Mouse (Mus musculus): ENCODE data around the gene Nlrx1. TPM values are rescaled to one million over a fixed set of nuclear protein-coding genes. Genes with fewer than 3 reads are reported as not detected.

Nlrx1 gene
- polyA plus RNA-seq, 1 experiment from 2014 or later, result 1.3 TPM

DNA sequence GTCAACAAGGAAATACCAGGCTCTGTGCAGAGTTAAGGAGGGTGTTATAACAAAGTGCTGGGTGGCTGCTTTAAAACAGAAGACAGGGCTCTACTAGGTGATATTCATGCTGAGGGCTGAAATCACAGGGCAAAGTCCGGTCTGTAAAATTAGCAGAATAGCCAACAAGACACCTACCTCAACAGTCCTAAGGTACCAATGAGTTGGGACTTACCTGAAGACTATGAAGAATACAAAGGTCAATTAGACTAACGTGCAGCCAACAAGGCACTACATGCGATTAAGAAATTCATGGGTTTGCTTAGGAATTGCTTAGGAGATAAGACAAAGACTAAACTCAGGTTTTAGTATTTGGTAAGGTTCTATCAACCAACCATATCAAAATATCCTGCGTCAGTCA, 59.0 kb downstream of the Nlrx1 start:
- POLR2A ChIA-PET, result no interaction called here
- ATAC-seq (no peak), DNase-seq (ENCODE audit: low read depth, low spot score) (no peak)
- in situ Hi-C loops (cut with MboI; ENCODE audit: low pct_unique_long_range_greater_than_20kb), result no loop called here
- no peak for TF ChIP-seq CTCF (IDR thresholded peaks at IDR 0.05)
- no peaks in the 10 kb centered on the region for H3K27me3 ChIP-seq
- CTCF ChIA-PET, result no interaction called here

DNA sequence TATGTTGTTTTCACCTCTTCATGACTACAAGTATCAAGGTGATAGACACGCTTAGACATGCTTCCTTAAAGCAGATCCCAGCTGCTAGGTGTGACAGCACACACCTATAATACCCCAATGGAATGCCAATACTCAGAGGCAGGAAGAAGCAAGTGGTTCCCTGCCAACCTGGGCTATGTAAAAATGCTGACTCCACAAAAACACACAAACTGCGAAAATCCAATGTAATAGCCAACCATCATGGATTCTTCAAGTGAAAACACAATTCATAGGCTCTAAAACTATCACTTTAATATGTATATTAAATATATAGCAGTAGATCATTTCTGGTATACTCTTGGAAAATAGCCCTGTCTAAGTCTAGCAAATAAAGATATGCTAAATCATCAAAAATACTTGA, 60.6 kb downstream of the Nlrx1 start:
- no peaks in the 10 kb centered on the region for H3K27me3 ChIP-seq
- ChIA-PET POLR2A (no interaction called here), CTCF (no interaction called here)
- in situ Hi-C loops (cut with MboI; ENCODE audit: low pct_unique_long_range_greater_than_20kb), result no loop called here
- no peak for TF ChIP-seq CTCF (IDR thresholded peaks at IDR 0.05)
- ATAC-seq, result no peak
- no peak for DNase-seq (ENCODE audit: low read depth, low spot score)

Other genes starting within 250 kb of the Nlrx1 start
- gene Thy1, start 225.2 kb downstream of the Nlrx1 start, polyA plus RNA-seq (2021), result not detected
- gene Usp2, start 201.6 kb downstream of the Nlrx1 start, polyA plus RNA-seq (2021), result 1.7 TPM
- 0.12 TPM for gene Mfrp, start 166.9 kb downstream of the Nlrx1 start, polyA plus RNA-seq (2021)
- gene C1qtnf5, start 161.4 kb downstream of the Nlrx1 start, polyA plus RNA-seq (2021), result 0.15 TPM
- gene Gm49380, start 155.1 kb downstream of the Nlrx1 start, polyA plus RNA-seq (2021), result 0.08 TPM
- 38.4 TPM for gene Rnf26, start 155.1 kb downstream of the Nlrx1 start, polyA plus RNA-seq (2021)
- gene Mcam, start 134.1 kb downstream of the Nlrx1 start, polyA plus RNA-seq (2021), result 72.8 TPM
- gene Cbl, start 34.5 kb downstream of the Nlrx1 start, polyA plus RNA-seq (2021), result 20.2 TPM
- not detected for gene Ccdc153, start 27.9 kb downstream of the Nlrx1 start, polyA plus RNA-seq (2021)
- gene Pdzd3, start 17.1 kb downstream of the Nlrx1 start, polyA plus RNA-seq (2021), result 0.03 TPM
- gene Abcg4, start 20.0 kb upstream of the Nlrx1 start, polyA plus RNA-seq (2021), result 0.04 TPM
- gene Hinfp, start 37.1 kb upstream of the Nlrx1 start, polyA plus RNA-seq (2021), result 18.1 TPM
- gene C2cd2l, start 51.7 kb upstream of the Nlrx1 start, polyA plus RNA-seq (2021), result 29.5 TPM
- gene Dpagt1, start 57.4 kb upstream of the Nlrx1 start, polyA plus RNA-seq (2021), result 37.0 TPM
- gene H2afx, start 66.1 kb upstream of the Nlrx1 start, polyA plus RNA-seq (2021), result 80.2 TPM
- gene Hmbs, start 75.6 kb upstream of the Nlrx1 start, polyA plus RNA-seq (2021), result 46.8 TPM
- gene Vps11, start 93.1 kb upstream of the Nlrx1 start, polyA plus RNA-seq (2021), result 46.5 TPM
- 190 TPM for gene Hyou1, start 110.9 kb upstream of the Nlrx1 start, polyA plus RNA-seq (2021)
- gene Slc37a4, start 128.3 kb upstream of the Nlrx1 start, polyA plus RNA-seq (2021), result 28.7 TPM
- gene Rps25, start 138.5 kb upstream of the Nlrx1 start, polyA plus RNA-seq (2021), result 764 TPM
- 66.3 TPM for gene Trappc4, start 139.0 kb upstream of the Nlrx1 start, polyA plus RNA-seq (2021)
- gene Ccdc84, start 150.0 kb upstream of the Nlrx1 start, polyA plus RNA-seq (2021), result 30.5 TPM
- not detected for gene Foxr1, start 172.5 kb upstream of the Nlrx1 start, polyA plus RNA-seq (2021)
- gene Upk2, start 186.4 kb upstream of the Nlrx1 start, polyA plus RNA-seq (2021), result not detected
- 40.4 TPM for gene Bcl9l, start 214.2 kb upstream of the Nlrx1 start, polyA plus RNA-seq (2021)

All from Patski (cell line).